Mouse (Mus musculus): ENCODE data around the gene H2afv. TPM values are rescaled to one million over a fixed set of nuclear protein-coding genes. Genes with fewer than 3 reads are reported as not detected.

H2afv gene
- total and polyA plus RNA-seq, 2 experiments, result 30.9 to 35.8 TPM

GRCm38 (mm10) chr11:6417490-6417889, 26.8 kb downstream of the H2afv start:
- Histone ChIP-seq H3K4me3 (ENCODE audit: insufficient read depth, low read depth, low read length) (peak overlapping the region; percentile 19; the same call in 1 of the 2 replicates), H3K36me3 (ENCODE audit: control insufficient read depth, insufficient read depth, low read length) (peaks cover 27% of the 10 kb centered on the region), H3K79me2 (ENCODE audit: control insufficient read depth, insufficient read depth, low read length) (peaks cover 11% of the 10 kb centered on the region), H3K27me3 (ENCODE audit: control insufficient read depth, insufficient read depth, low read length) (no peaks in the 10 kb centered on the region), H3K27ac (replicated peaks; ENCODE audit: insufficient read depth, low read depth, low read length) (no peak overlapping the region), H3K4me1 (ENCODE audit: control insufficient read depth, insufficient read depth, low read length) (peaks cover 14% of the 10 kb centered on the region), H3K9ac (ENCODE audit: low read depth, low read length) (no peak overlapping the region)
- TF ChIP-seq CTCF (IDR thresholded peaks at IDR 0.05; ENCODE audit: low read depth, low read length) (no peak), POLR2A (IDR thresholded peaks at IDR 0.05; ENCODE audit: extremely low read depth, insufficient read depth, low read length) (no peak)
- no peak for DNase-seq (ENCODE audit: extremely low read depth, low read depth, low spot score)

GRCm38 (mm10) chr11:6417069-6417468, 27.2 kb downstream of the H2afv start:
- WGBS, result 32% methylated on average over 2 of the region's 2 CpGs
- peak overlapping the region; percentile 49 for H3K9ac ChIP-seq (ENCODE audit: low read depth, low read length)

GRCm38 (mm10) chr11:6416405-6417034, 27.7 kb downstream of the H2afv start:
- Histone ChIP-seq H3K36me3 (ENCODE audit: control insufficient read depth, insufficient read depth, low read length) (peaks cover 27% of the 10 kb centered on the region), H3K4me1 (ENCODE audit: control insufficient read depth, insufficient read depth, low read length) (peaks cover 14% of the 10 kb centered on the region), H3K79me2 (ENCODE audit: control insufficient read depth, insufficient read depth, low read length) (peaks cover 11% of the 10 kb centered on the region), H3K27ac (replicated peaks; ENCODE audit: insufficient read depth, low read depth, low read length) (peak overlapping the region; percentile 87), H3K27me3 (ENCODE audit: control insufficient read depth, insufficient read depth, low read length) (no peaks in the 10 kb centered on the region), H3K4me3 (ENCODE audit: insufficient read depth, low read depth, low read length) (peak overlapping the region; percentile 87), H3K9ac (ENCODE audit: low read depth, low read length) (peak overlapping the region; percentile 92)
- peak; percentile 54 for DNase-seq (ENCODE audit: extremely low read depth, low read depth, low spot score)
- whole genome bisulfite sequencing, result 1% methylated on average over 30 of the region's 30 CpGs
- TF ChIP-seq POLR2A (IDR thresholded peaks at IDR 0.05; ENCODE audit: extremely low read depth, insufficient read depth, low read length) (0 out of 2 replicates have a peak, but pooled peaks have one; percentile 11), CTCF (IDR thresholded peaks at IDR 0.05; ENCODE audit: low read depth, low read length) (no peak)

More at GRCm38 (mm10) chr11:6417069-6417468, 27.2 kb downstream of the H2afv start:
- peaks cover 14% of the 10 kb centered on the region for H3K4me1 ChIP-seq (ENCODE audit: control insufficient read depth, insufficient read depth, low read length)
- H3K36me3 ChIP-seq (ENCODE audit: control insufficient read depth, insufficient read depth, low read length), result peaks cover 27% of the 10 kb centered on the region
- no peak for DNase-seq (ENCODE audit: extremely low read depth, low read depth, low spot score)
- TF ChIP-seq CTCF (IDR thresholded peaks at IDR 0.05; ENCODE audit: low read depth, low read length), result no peak
- no peak for TF ChIP-seq POLR2A (IDR thresholded peaks at IDR 0.05; ENCODE audit: extremely low read depth, insufficient read depth, low read length)
- no peak overlapping the region for H3K27ac ChIP-seq (replicated peaks; ENCODE audit: insufficient read depth, low read depth, low read length)
- H3K4me3 ChIP-seq (ENCODE audit: insufficient read depth, low read depth, low read length), result peak overlapping the region; percentile 87
- H3K79me2 ChIP-seq (ENCODE audit: control insufficient read depth, insufficient read depth, low read length), result peaks cover 11% of the 10 kb centered on the region
- no peaks in the 10 kb centered on the region for H3K27me3 ChIP-seq (ENCODE audit: control insufficient read depth, insufficient read depth, low read length)

GRCm38 (mm10) chr11:6415551-6416404, 28.5 kb downstream of the H2afv start:
- TF ChIP-seq CTCF (IDR thresholded peaks at IDR 0.05; ENCODE audit: low read depth, low read length) (no peak), POLR2A (IDR thresholded peaks at IDR 0.05; ENCODE audit: extremely low read depth, insufficient read depth, low read length) (peak; percentile 94)
- peak overlapping the region; percentile 94 for H3K27ac ChIP-seq (replicated peaks; ENCODE audit: insufficient read depth, low read depth, low read length)
- peaks cover 11% of the 10 kb centered on the region for H3K79me2 ChIP-seq (ENCODE audit: control insufficient read depth, insufficient read depth, low read length)
- H3K9ac ChIP-seq (ENCODE audit: low read depth, low read length), result peak overlapping the region; percentile 92
- peak overlapping the region; percentile 87 for H3K4me3 ChIP-seq (ENCODE audit: insufficient read depth, low read depth, low read length)
- H3K36me3 ChIP-seq (ENCODE audit: control insufficient read depth, insufficient read depth, low read length), result peaks cover 26% of the 10 kb centered on the region
- DNase-seq (ENCODE audit: extremely low read depth, low read depth, low spot score), result peak; percentile 65
- peaks cover 14% of the 10 kb centered on the region for H3K4me1 ChIP-seq (ENCODE audit: control insufficient read depth, insufficient read depth, low read length)
- under 1% methylated on average over 98 of the region's 102 CpGs for WGBS
- H3K27me3 ChIP-seq (ENCODE audit: control insufficient read depth, insufficient read depth, low read length), result no peaks in the 10 kb centered on the region

GRCm38 (mm10) chr11:6414751-6415550, 29.3 kb downstream of the H2afv start, which contains the start of gene Ppia:
TSS of gene Ppia (plus strand) at chr11:6415443.
- Histone ChIP-seq H3K4me3 (ENCODE audit: insufficient read depth, low read depth, low read length) (peak within 1 kb of the TSS; percentile 87), H3K27ac (replicated peaks; ENCODE audit: insufficient read depth, low read depth, low read length) (peak within 1 kb of the TSS; percentile 94), H3K36me3 (ENCODE audit: control insufficient read depth, insufficient read depth, low read length) (peaks cover 21% of the 10 kb centered on the region), H3K9ac (ENCODE audit: low read depth, low read length) (peak within 1 kb of the TSS; percentile 92), H3K4me1 (ENCODE audit: control insufficient read depth, insufficient read depth, low read length) (peaks cover 14% of the 10 kb centered on the region), H3K79me2 (ENCODE audit: control insufficient read depth, insufficient read depth, low read length) (peaks cover 11% of the 10 kb centered on the region), H3K27me3 (ENCODE audit: control insufficient read depth, insufficient read depth, low read length) (no peaks in the 10 kb centered on the region)
- no peak for TF ChIP-seq CTCF (IDR thresholded peaks at IDR 0.05; ENCODE audit: low read depth, low read length)
- TF ChIP-seq POLR2A (IDR thresholded peaks at IDR 0.05; ENCODE audit: extremely low read depth, insufficient read depth, low read length), result 0 out of 2 replicates have a peak, but pooled peaks have one; percentile 47
- 16% methylated on average over 21 of the region's 21 CpGs for WGBS
- DNase-seq (ENCODE audit: extremely low read depth, low read depth, low spot score), result peak; percentile 81

Data from liver, adult 2 months (tissue).